Mouse (Mus musculus): ENCODE measurements around the gene Ccdc30. TPM values are rescaled to one million over a fixed set of nuclear protein-coding genes. Genes with fewer than 3 reads are reported as not detected.
"Not testable (repeated sequence)": the region's sequence is repeated elsewhere in the genome, so short reads cannot be mapped to it uniquely, and the experiment has no call there.

Gene Ccdc30
- polyA plus RNA-seq, 1 experiment from 2014 or later = 1.0 TPM

DNA sequence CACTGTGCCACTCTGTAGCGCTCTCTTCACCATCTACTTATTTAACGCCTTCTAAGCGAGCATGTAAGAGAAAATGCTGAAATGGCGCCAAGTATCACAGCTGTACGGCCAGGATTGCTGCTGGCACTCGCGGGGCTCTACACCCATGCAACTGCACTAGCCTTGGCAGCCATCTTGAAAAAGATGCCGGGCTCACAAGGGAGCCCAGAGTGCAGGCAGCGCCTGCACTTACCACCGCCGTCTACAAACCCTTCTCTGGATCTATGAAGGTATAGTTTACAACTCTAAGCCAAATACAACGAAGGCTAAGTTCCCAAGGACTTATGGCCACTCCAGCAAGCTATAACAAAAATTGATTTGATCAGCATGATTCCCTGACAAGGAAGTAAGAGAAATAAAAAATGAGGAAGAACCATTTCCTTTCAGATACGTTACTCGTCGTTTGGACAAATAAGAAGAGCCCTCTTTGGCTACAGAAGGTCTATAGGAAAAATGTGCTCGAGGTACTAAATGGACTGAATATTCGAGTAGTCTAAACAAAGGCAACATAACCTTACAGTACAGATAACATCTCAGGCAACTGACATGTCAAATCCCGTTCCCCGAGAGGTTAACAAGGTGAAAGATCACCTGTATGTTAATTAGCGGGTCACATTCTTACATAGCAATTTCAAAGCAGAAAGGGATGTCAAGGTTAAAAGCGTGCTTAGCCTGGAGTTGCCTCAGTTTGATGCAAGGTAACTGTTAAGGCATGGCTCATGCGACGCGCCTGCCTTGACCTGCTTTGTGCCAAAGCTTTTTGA lies 122.3 kb downstream of the Ccdc30 start:
- H3K4me1 ChIP-seq (ENCODE audit: control insufficient read depth, low read depth, low read length) = peaks cover 26% of the 10 kb centered on the region
- H3K4me2 ChIP-seq (ENCODE audit: low read depth, low read length) = peak overlapping the region; percentile 79
- peaks cover 7% of the 10 kb centered on the region for H3K36me3 ChIP-seq (ENCODE audit: control insufficient read depth, insufficient read depth)
- ATAC-seq (ENCODE audit: low read depth) = no peak
- peak overlapping the region; percentile 72 for H3K27ac ChIP-seq (ENCODE audit: low read length)
- under 1% methylated on average over 24 of the region's 24 CpGs for WGBS (ENCODE audit: insufficient replicate concordance)
- no peaks in the 10 kb centered on the region for H3K27me3 ChIP-seq (ENCODE audit: control insufficient read depth, insufficient read depth, low read depth, low read length)
- no peaks in the 10 kb centered on the region for H3K9me3 ChIP-seq (replicated peaks; ENCODE audit: control insufficient read depth, low read length)
- peak overlapping the region; percentile 81 for H3K4me3 ChIP-seq (ENCODE audit: low read depth, low read length)
- H3K9ac ChIP-seq (ENCODE audit: low read depth, low read length) = peak overlapping the region; percentile 81

DNA sequence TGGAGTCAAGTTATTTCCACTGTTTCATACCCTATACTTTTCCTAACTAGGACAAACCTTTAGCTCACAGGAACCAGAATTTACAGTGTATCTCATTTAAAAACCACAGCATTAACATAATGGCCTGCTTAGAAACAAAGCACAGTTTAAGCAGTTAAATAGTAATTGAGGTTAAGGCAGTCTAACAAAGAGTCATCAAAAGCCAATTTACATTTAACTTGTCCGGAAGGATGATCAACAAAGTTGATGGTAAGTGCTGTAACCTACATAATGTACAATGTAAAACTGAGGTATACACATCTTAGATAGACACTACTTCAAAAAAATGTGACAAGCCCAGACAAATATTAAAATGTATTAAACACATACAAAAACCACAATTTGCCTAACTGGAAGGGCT lies 123.4 kb downstream of the Ccdc30 start:
- peak overlapping the region; percentile 79 for H3K4me2 ChIP-seq (ENCODE audit: low read depth, low read length)
- H3K9ac ChIP-seq (ENCODE audit: low read depth, low read length) = peak overlapping the region; percentile 81; the same call in 1 of the 2 replicates
- peak overlapping the region; percentile 81 for H3K4me3 ChIP-seq (ENCODE audit: low read depth, low read length)
- peaks cover 34% of the 10 kb centered on the region for H3K4me1 ChIP-seq (ENCODE audit: control insufficient read depth, low read depth, low read length)
- ATAC-seq (ENCODE audit: low read depth) = no peak
- H3K36me3 ChIP-seq (ENCODE audit: control insufficient read depth, insufficient read depth) = peaks cover 9% of the 10 kb centered on the region
- no peak overlapping the region; the same call in 1 of the 2 replicates for H3K27ac ChIP-seq (ENCODE audit: low read length)
- H3K9me3 ChIP-seq (replicated peaks; ENCODE audit: control insufficient read depth, low read length) = no peaks in the 10 kb centered on the region
- 79% methylated on average over 1 of the region's 1 CpGs for WGBS (ENCODE audit: insufficient replicate concordance)
- no peaks in the 10 kb centered on the region for H3K27me3 ChIP-seq (ENCODE audit: control insufficient read depth, insufficient read depth, low read depth, low read length)

DNA sequence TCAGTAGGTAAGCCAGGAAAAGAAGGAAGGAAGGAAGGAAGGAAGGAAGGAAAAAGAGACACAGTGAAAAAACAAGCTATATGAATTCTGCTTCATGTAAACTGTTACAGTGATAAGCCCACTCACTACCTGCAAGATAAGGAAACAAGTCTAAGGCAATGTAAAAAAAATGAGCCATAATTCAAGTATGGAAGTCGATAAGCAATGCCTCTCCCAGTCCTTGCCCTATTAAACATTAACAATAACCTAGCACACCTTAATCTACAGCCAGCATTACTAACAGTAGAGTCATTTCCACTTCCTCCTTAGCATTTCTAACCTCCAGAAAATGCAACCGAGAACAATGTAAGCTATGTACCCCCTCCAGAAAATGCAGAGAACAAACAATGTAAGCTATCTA lies 130.0 kb downstream of the Ccdc30 start:
- H3K9me3 ChIP-seq (replicated peaks; ENCODE audit: control insufficient read depth, low read length) = no peaks in the 10 kb centered on the region
- peaks cover 25% of the 10 kb centered on the region for H3K4me1 ChIP-seq (ENCODE audit: control insufficient read depth, low read depth, low read length)
- 20% methylated on average over 2 of the region's 2 CpGs for WGBS (ENCODE audit: insufficient replicate concordance)
- H3K27me3 ChIP-seq (ENCODE audit: control insufficient read depth, insufficient read depth, low read depth, low read length) = no peaks in the 10 kb centered on the region
- peak overlapping the region; percentile 20; the same call in 1 of the 2 replicates for H3K4me2 ChIP-seq (ENCODE audit: low read depth, low read length)
- H3K4me3 ChIP-seq (ENCODE audit: low read depth, low read length) = no peak overlapping the region
- H3K9ac ChIP-seq (ENCODE audit: low read depth, low read length) = no peak overlapping the region
- peak; percentile 59 for ATAC-seq (ENCODE audit: low read depth)
- H3K36me3 ChIP-seq (ENCODE audit: control insufficient read depth, insufficient read depth) = peaks cover 45% of the 10 kb centered on the region
- peak overlapping the region; percentile 44 for H3K27ac ChIP-seq (ENCODE audit: low read length)

DNA sequence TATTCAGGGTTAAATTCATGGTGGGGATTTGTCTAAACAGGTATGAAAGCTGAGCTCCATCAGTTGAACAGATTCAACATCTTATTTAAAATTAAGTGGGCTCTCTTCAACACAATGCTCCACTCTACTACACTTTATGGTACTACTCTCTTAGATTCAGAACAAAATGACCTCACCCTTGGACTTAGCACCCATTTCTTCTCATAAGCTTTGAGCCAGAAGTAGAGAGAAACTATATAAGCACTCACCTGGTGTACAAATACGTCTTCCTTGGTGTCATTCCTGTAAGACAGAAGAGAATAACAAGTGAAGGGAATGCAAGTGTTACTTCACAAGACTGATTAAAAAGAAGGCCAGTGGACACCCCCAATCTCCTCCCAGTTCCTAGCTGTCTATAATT lies 130.5 kb downstream of the Ccdc30 start:
- Histone ChIP-seq H3K4me1 (ENCODE audit: control insufficient read depth, low read depth, low read length) (peaks cover 25% of the 10 kb centered on the region), H3K4me3 (ENCODE audit: low read depth, low read length) (no peak overlapping the region), H3K9me3 (replicated peaks; ENCODE audit: control insufficient read depth, low read length) (no peaks in the 10 kb centered on the region), H3K36me3 (ENCODE audit: control insufficient read depth, insufficient read depth) (peaks cover 48% of the 10 kb centered on the region), H3K27me3 (ENCODE audit: control insufficient read depth, insufficient read depth, low read depth, low read length) (no peaks in the 10 kb centered on the region), H3K27ac (ENCODE audit: low read length) (no peak overlapping the region), H3K9ac (ENCODE audit: low read depth, low read length) (no peak overlapping the region), H3K4me2 (ENCODE audit: low read depth, low read length) (no peak overlapping the region)
- WGBS (ENCODE audit: insufficient replicate concordance) = 53% methylated on average over 1 of the region's 1 CpGs
- ATAC-seq (ENCODE audit: low read depth) = no peak

DNA sequence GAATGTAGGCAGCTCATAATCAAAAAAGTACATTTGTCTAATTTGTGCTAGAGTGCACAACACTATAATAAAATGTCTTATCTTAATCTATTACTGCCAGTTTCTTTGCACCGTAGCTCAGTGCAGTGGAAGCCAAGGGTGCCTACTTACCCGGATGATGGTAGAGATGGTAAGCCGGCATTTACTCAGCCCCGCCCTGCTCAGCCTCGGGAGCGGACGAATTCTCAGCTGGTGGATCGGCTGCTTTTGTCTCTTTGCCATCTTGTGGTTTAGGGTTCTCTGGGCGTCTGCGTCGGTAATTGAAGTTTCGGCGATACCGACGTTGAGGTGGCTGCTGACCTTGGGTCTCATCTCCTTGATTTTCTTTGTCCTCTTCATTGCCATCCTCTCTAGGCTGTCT lies 136.5 kb downstream of the Ccdc30 start:
- H3K4me2 ChIP-seq (ENCODE audit: low read depth, low read length); H3K27ac ChIP-seq (ENCODE audit: low read length); H3K27me3 ChIP-seq (ENCODE audit: control insufficient read depth, insufficient read depth, low read depth, low read length); ATAC-seq (ENCODE audit: low read depth); H3K4me1 ChIP-seq (ENCODE audit: control insufficient read depth, low read depth, low read length); H3K4me3 ChIP-seq (ENCODE audit: low read depth, low read length); H3K9me3 ChIP-seq (replicated peaks; ENCODE audit: control insufficient read depth, low read length); H3K9ac ChIP-seq (ENCODE audit: low read depth, low read length): not testable (repeated sequence)
- WGBS (ENCODE audit: insufficient replicate concordance) = 76% methylated on average over 15 of the region's 15 CpGs
- H3K36me3 ChIP-seq (ENCODE audit: control insufficient read depth, insufficient read depth) = peaks cover 70% of the 10 kb centered on the region

DNA sequence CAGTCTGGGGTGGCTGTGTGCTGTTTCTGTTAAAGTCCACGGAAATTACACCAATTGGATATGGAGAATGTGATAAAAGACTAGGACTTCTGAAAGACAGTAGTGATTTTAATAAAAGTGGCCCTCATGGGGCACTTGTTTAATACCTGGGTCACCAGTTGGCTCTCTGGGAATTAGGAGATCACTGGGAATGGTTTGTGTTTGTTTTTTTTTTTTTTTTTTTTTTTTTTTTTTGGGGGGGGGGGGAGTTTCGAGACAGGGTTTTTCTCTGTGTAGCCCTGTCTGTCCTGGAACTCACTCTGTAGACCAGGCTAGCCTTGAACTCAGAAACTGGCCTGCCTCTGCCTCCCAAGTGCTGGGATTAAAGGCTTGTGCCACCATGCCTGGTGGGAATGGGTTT lies 139.6 kb downstream of the Ccdc30 start:
- Histone ChIP-seq H3K27ac (ENCODE audit: low read length) (peak overlapping the region; percentile 71; the same call in 1 of the 2 replicates), H3K4me2 (ENCODE audit: low read depth, low read length) (no peak overlapping the region), H3K9me3 (replicated peaks; ENCODE audit: control insufficient read depth, low read length) (no peaks in the 10 kb centered on the region), H3K9ac (ENCODE audit: low read depth, low read length) (no peak overlapping the region), H3K27me3 (ENCODE audit: control insufficient read depth, insufficient read depth, low read depth, low read length) (no peaks in the 10 kb centered on the region), H3K4me3 (ENCODE audit: low read depth, low read length) (no peak overlapping the region), H3K36me3 (ENCODE audit: control insufficient read depth, insufficient read depth) (peaks cover 54% of the 10 kb centered on the region), H3K4me1 (ENCODE audit: control insufficient read depth, low read depth, low read length) (peaks cover 4% of the 10 kb centered on the region; the same call in 1 of the 2 replicates)
- ATAC-seq (ENCODE audit: low read depth) = no peak
- 65% methylated on average over 2 of the region's 2 CpGs for WGBS (ENCODE audit: insufficient replicate concordance)

DNA sequence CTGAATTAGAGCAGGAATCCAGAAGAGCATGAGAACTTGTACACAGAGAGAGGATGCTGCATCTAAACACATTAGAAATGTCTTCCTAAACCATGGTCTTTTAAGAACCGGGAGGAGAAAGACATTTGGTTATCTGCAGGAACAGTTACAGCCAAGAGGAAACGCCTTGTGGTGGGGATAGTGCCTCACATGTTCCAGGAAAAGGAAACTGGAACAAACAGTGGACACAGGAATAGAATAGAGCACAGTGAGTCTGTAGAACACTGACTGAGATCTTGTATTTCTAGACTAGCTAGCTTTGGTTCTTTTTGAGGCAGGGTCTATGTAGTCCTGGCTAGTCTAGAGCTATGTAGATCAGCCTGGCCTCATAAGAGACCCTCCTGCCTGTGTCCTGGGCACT lies 140.1 kb downstream of the Ccdc30 start:
- H3K4me3 ChIP-seq (ENCODE audit: low read depth, low read length) = no peak overlapping the region
- peaks cover 4% of the 10 kb centered on the region; the same call in 1 of the 2 replicates for H3K4me1 ChIP-seq (ENCODE audit: control insufficient read depth, low read depth, low read length)
- no peaks in the 10 kb centered on the region for H3K9me3 ChIP-seq (replicated peaks; ENCODE audit: control insufficient read depth, low read length)
- H3K36me3 ChIP-seq (ENCODE audit: control insufficient read depth, insufficient read depth) = peaks cover 51% of the 10 kb centered on the region
- no peaks in the 10 kb centered on the region for H3K27me3 ChIP-seq (ENCODE audit: control insufficient read depth, insufficient read depth, low read depth, low read length)
- peak overlapping the region; percentile 71; the same call in 1 of the 2 replicates for H3K27ac ChIP-seq (ENCODE audit: low read length)
- no peak for ATAC-seq (ENCODE audit: low read depth)
- H3K4me2 ChIP-seq (ENCODE audit: low read depth, low read length) = no peak overlapping the region
- no peak overlapping the region for H3K9ac ChIP-seq (ENCODE audit: low read depth, low read length)
- WGBS (ENCODE audit: insufficient replicate concordance) = 25% methylated on average over 2 of the region's 2 CpGs

DNA sequence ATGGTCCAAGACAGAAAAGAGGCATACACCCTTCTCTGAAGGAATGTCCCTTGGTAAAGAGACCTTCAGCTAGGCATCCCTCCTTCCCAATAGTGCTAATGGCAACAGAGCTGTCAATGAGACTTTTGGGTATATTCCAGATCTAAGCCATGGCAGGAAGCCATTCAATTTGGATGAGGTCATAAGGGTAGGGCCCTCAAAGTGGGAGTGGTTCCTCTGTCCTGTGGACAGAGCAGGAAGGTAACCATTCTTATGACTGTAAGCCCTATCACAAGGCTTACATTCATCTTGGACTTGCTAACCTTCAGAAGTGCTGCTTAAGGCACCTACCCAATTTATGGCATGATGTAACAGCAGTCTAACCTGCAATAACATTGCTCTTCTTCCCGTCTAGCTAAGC lies 140.7 kb downstream of the Ccdc30 start:
- WGBS (ENCODE audit: insufficient replicate concordance) = 72% methylated on average over 1 of the region's 1 CpGs
- Histone ChIP-seq H3K4me1 (ENCODE audit: control insufficient read depth, low read depth, low read length) (peaks cover 4% of the 10 kb centered on the region; the same call in 1 of the 2 replicates), H3K36me3 (ENCODE audit: control insufficient read depth, insufficient read depth) (peaks cover 45% of the 10 kb centered on the region), H3K27me3 (ENCODE audit: control insufficient read depth, insufficient read depth, low read depth, low read length) (no peaks in the 10 kb centered on the region), H3K4me3 (ENCODE audit: low read depth, low read length) (no peak overlapping the region), H3K9ac (ENCODE audit: low read depth, low read length) (no peak overlapping the region), H3K4me2 (ENCODE audit: low read depth, low read length) (no peak overlapping the region), H3K9me3 (replicated peaks; ENCODE audit: control insufficient read depth, low read length) (no peaks in the 10 kb centered on the region), H3K27ac (ENCODE audit: low read length) (0 out of 2 replicates have a peak overlapping the region, but pooled peaks have one; percentile 30)
- no peak for ATAC-seq (ENCODE audit: low read depth)
